Mouse (Mus musculus) hindbrain, embryonic 16.5 days (tissue): ENCODE measurements around the gene Opa1. TPM values are rescaled to one million over a fixed set of nuclear protein-coding genes. Genes with fewer than 3 reads are reported as not detected.
A peak's percentile ranks its signal among the peaks of the same experiment; 100 is the strongest.

Source experiments
- ATAC-seq: fragments of 200-750 bp; cut with Nextera tagmentation; 2 replicates; pipeline ENCODE4 v1.8.0; 2017; ENCODE audit warnings: moderate TSS enrichment, moderate library complexity
- H3K27ac ChIP-seq: fragments of 300-500 bp; sonication (generic); 2 replicates; pipeline ENCODE4 v1.5.1; 2014; ENCODE audit warnings: low read depth, mild to moderate bottlenecking, control low read depth, low read length, moderate library complexity
- H3K27me3 ChIP-seq: fragments of 300-500 bp; sonication (generic); replicated peaks from 2 replicates; pipeline ENCODE4 v1.6.1; 2014; ENCODE audit warnings: low read length; ENCODE audit not compliant: control insufficient read depth, insufficient read depth
- H3K36me3 ChIP-seq: fragments of 300-500 bp; sonication (generic); 2 replicates; pipeline ENCODE4 v1.6.1; 2014; ENCODE audit warnings: mild to moderate bottlenecking, low read length, moderate library complexity, mixed read lengths; ENCODE audit not compliant: control insufficient read depth, insufficient read depth
- H3K4me1 ChIP-seq: fragments of 300-500 bp; sonication (generic); 2 replicates; pipeline ENCODE4 v1.6.1; 2014; ENCODE audit warnings: low read depth, low read length; ENCODE audit not compliant: control insufficient read depth, insufficient read depth
- H3K4me2 ChIP-seq: fragments of 300-500 bp; sonication (generic); 2 replicates; pipeline ENCODE4 v1.6.1; 2014; ENCODE audit warnings: mild to moderate bottlenecking, low read length, control low read depth, moderate library complexity
- H3K4me3 ChIP-seq: fragments of 300-500 bp; sonication (generic); 2 replicates; pipeline ENCODE4 v1.5.1; 2014; ENCODE audit warnings: mild to moderate bottlenecking, low read length, control low read depth, moderate library complexity
- H3K9ac ChIP-seq: fragments of 300-500 bp; sonication (generic); 2 replicates; pipeline ENCODE4 v1.6.1; 2014; ENCODE audit warnings: low read depth, mild to moderate bottlenecking, control low read depth, low read length, moderate library complexity
- H3K9me3 ChIP-seq: fragments of 300-500 bp; sonication (generic); 2 replicates; pipeline ENCODE4 v1.6.1; 2014; ENCODE audit warnings: mild to moderate bottlenecking, low read length, moderate library complexity; ENCODE audit not compliant: control insufficient read depth
- WGBS: fragments of 180-500 bp; shearing (Covaris S2); extraction: QIAGEN DNeasy Blood & Tissue Kit; methylation state at CpG from one replicate; pipeline ENCODE4 v1.1.7; 2014; 5-methylcytosine and 5-hydroxymethylcytosine counted together
- polyA plus RNA-seq: library from polyadenylated mRNA; unstranded; fragments of >200 nt; fragmentation: Nextera tagmentation; extraction: Ambion mirVana; gene quantifications from 2 replicates; pipeline ENCODE4 v1.2.1, GENCODE M21; 2015

Gene Opa1
- polyA plus RNA-seq, 1 experiment from 2014 or later = 41.6 TPM

DNA sequence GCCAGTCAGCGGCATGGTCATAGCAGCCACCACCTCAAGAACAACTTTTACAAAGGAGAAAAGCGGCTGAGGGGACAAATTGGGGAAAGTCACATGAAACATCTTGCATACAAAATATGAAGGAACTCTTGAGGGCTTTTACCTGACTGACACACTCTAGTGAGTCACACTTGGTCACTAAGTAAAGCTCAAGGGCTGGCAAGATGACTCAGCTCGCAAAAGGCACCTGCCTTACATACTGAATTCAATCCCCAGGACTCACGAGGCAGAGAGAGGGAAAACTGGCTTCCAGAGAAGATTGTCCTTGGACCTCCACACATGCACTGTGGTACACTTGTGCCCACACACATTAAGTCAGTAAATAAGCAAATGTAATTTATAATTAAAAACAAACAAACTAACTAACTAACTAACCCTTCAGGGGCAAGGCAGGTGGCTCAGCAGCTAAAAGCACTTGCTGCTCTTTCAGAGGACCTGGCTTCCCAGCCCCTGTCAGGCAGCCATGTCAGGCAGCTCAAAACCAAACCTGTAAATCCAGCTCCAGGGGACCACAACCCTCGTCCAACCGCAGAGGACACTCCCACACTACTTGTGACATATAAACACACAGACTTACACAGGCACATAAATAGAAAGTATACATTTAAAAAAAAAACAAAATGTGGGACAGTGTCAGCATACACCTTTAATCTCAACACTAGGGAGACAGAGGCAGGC, 84.1 kb downstream of the Opa1 start:
- Histone ChIP-seq H3K36me3 (no peaks in the 10 kb centered on the region), H3K9ac (no peak overlapping the region), H3K4me3 (no peak overlapping the region), H3K4me2 (no peak overlapping the region), H3K27me3 (peaks cover 26% of the 10 kb centered on the region), H3K27ac (no peak overlapping the region), H3K9me3 (no peaks in the 10 kb centered on the region), H3K4me1 (peaks cover under 1% of the 10 kb centered on the region)
- no peak for ATAC-seq
- 90% methylated on average over 6 of the region's 6 CpGs for WGBS

DNA sequence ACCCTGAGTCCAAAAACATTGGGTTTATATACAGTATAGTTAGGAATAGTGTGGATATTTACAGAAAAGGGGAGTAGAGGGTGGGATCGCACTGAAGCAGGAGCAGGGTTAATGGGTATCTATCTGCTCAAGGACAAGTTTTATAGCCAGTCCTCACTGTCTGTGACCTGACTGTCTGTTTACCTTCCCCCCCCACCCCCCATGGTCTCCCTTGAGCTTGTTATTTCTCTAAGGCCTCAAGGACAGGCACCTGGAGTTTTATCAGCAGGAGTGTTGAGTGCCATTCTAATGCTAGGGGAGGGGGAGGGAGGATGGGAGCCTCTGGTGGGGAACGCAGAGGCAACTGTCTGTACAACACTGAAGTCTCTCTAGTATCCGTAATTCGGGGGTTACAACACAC, 85.3 kb downstream of the Opa1 start:
- Histone ChIP-seq H3K4me3 (no peak overlapping the region), H3K9ac (no peak overlapping the region), H3K9me3 (no peaks in the 10 kb centered on the region), H3K4me2 (no peak overlapping the region), H3K4me1 (no peaks in the 10 kb centered on the region; the same call in 1 of the 2 replicates), H3K27ac (no peak overlapping the region), H3K27me3 (peaks cover 32% of the 10 kb centered on the region), H3K36me3 (no peaks in the 10 kb centered on the region)
- no peak for ATAC-seq
- 54% methylated on average over 4 of the region's 4 CpGs for WGBS

DNA sequence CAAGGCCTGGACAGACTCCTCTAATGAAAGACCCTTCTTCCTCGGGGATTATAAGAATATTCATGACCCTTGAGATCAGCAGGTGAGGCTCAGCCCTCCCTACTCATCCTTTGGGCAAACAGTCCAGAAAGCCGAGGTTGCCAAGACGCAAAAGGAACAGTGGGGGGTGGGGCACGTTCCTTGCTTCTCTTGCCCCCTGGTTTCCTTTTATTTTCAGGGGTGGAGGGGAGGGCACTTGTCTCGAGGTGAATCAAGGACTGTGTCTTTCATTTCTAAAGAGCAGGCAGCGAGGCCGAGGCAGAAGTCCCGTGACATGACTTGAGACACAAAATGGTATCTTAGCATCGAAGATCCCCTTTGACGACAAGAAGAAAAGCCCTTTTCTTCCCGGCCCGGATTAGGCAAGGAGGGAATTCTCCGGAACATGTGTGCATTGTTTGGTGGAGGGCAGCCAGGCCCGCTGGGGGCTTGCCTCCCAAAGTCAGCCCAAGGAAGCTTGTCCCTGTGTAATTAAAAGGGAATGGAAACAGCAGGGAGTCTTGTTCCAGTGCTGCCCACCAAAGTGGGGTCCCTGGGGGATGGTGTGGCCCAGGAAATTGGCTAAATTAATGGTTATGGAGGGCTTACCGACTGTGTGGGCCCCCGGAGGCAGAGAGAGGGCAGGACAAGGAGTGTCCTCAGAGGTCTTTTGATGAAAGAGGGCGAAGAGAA, 88.0 kb downstream of the Opa1 start:
- peaks cover 30% of the 10 kb centered on the region for H3K27me3 ChIP-seq
- 11% methylated on average over 17 of the region's 17 CpGs for WGBS
- H3K27ac ChIP-seq = no peak overlapping the region
- no peaks in the 10 kb centered on the region for H3K36me3 ChIP-seq
- no peaks in the 10 kb centered on the region; the same call in 1 of the 2 replicates for H3K4me1 ChIP-seq
- no peak overlapping the region for H3K4me3 ChIP-seq
- no peak overlapping the region for H3K9ac ChIP-seq
- peak; percentile 34; the same call in 1 of the 2 replicates for ATAC-seq
- no peaks in the 10 kb centered on the region for H3K9me3 ChIP-seq
- H3K4me2 ChIP-seq = no peak overlapping the region

DNA sequence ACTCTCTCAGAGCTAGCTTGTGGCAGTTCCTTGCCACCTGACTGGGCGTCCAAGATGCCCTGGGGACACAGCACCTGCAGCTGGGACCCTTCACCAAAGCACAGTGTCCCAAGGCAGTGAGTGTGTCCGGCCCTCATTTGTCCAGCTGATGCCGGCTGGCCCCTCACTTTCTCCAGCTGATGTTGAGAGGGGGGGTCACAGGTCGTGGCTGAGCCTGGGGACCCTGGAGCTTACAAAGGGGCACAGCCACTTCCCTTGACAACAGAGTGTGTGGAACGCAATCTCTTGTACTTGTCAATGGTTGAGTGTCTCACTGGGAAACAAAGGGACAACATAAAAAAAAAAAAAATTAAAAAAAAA, 88.5 kb downstream of the Opa1 start:
- Histone ChIP-seq H3K27me3 (peaks cover 26% of the 10 kb centered on the region), H3K9me3 (no peaks in the 10 kb centered on the region), H3K4me3 (no peak overlapping the region), H3K27ac (no peak overlapping the region), H3K9ac (no peak overlapping the region), H3K36me3 (no peaks in the 10 kb centered on the region), H3K4me2 (no peak overlapping the region), H3K4me1 (no peaks in the 10 kb centered on the region; the same call in 1 of the 2 replicates)
- no peak; the same call in 1 of the 2 replicates for ATAC-seq
- WGBS = 10% methylated on average over 5 of the region's 5 CpGs

DNA sequence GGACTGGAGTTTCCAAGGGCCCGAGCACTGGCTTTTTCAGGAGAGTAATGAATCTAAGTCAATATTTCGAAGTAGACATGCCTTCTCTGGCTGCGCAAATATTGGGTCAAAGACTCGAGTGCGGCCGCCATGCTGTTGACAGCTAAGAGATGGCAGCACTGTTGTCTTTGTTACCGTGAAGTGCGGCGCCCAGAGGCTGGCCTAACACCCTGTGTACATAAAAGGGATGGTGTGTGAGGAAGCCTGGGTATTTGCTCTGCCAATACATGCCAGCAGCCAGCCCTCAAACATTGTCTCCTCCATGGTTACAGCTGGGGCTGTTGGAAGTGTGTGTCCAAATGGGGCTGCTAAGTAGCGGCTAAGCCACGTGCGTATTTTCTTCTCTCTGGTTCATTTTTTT, 89.3 kb downstream of the Opa1 start:
- 65% methylated on average over 12 of the region's 12 CpGs for WGBS
- Histone ChIP-seq H3K4me1 (no peaks in the 10 kb centered on the region; the same call in 1 of the 2 replicates), H3K4me3 (no peak overlapping the region), H3K27me3 (peaks cover 28% of the 10 kb centered on the region), H3K4me2 (no peak overlapping the region), H3K9ac (no peak overlapping the region), H3K36me3 (no peaks in the 10 kb centered on the region), H3K9me3 (no peaks in the 10 kb centered on the region), H3K27ac (no peak overlapping the region)
- ATAC-seq = 0 out of 2 replicates have a peak, but pooled peaks have one; percentile 48

DNA sequence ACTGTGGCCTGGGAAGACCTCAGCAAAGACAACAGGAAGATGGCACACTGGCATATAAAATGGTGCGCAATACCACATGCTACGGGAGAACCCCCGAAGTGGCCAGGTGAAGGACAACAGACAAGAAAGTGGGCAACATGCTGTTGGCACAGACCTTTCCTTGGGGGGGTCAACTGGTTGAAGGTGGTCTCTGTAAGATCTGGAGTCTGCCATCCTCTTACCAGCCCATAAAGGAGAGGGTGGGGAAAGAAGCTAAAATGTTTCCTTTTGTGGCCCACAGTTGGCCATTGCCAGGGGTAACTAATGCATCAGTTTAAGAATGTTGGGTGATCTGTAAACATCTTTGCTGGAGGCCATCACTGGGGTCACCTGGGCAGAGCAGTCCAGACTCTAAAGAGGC, 91.7 kb downstream of the Opa1 start:
- no peak overlapping the region for H3K4me2 ChIP-seq

DNA sequence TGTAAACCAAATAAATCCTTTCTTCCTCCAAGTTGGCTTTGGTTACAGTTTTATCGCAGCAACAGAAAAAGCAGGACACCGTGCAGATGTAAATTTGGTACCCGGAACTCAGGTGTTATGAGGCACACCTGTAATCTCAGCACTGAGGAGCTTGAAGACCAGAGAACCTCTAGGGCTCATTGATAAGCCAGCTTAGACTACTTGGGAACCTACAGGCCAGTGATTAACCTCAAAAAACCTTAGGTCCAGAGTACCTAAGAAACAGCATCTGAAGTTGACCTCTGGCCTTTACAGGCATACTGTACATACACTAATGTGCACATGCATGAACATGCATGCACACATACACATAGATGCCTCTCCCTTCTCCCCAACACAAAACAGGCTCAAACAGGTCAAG, 94.1 kb downstream of the Opa1 start:
- no peak for ATAC-seq
- Histone ChIP-seq H3K4me2 (no peak overlapping the region), H3K9me3 (no peaks in the 10 kb centered on the region), H3K36me3 (no peaks in the 10 kb centered on the region), H3K9ac (no peak overlapping the region), H3K4me3 (no peak overlapping the region), H3K27ac (no peak overlapping the region), H3K4me1 (no peaks in the 10 kb centered on the region), H3K27me3 (peaks cover 14% of the 10 kb centered on the region)
- 98% methylated on average over 3 of the region's 3 CpGs for WGBS

More for the DNA sequence above, 91.7 kb downstream of the Opa1 start:
- H3K4me1 ChIP-seq = no peaks in the 10 kb centered on the region; the same call in 1 of the 2 replicates
- no peak overlapping the region for H3K4me3 ChIP-seq
- H3K9ac ChIP-seq = no peak overlapping the region
- peaks cover 22% of the 10 kb centered on the region for H3K27me3 ChIP-seq
- H3K27ac ChIP-seq = no peak overlapping the region
- H3K9me3 ChIP-seq = no peaks in the 10 kb centered on the region
- WGBS = 98% methylated on average over 3 of the region's 3 CpGs
- H3K36me3 ChIP-seq = no peaks in the 10 kb centered on the region
- ATAC-seq = no peak

DNA sequence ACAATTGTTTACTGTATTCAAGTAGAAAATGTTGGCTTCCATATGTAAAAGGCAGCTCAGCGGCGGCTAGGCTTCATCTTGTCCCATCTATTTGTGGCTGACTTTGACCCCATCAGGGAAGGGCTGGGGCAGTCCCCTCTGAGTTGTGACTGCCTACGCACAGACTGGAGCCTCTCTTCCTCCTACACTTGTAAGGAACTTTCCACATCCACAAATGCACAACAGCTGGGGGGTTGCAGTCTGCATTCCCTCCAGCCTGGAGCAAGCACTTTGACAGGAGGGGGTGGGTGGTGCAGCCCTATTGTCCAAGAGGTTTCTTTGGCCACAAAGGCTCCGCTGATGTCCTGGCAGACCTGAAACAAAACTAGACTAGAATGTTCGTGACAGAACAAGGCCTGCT, 100.5 kb downstream of the Opa1 start:
- 58% methylated on average over 5 of the region's 5 CpGs for WGBS
- H3K9me3 ChIP-seq = no peaks in the 10 kb centered on the region
- no peak overlapping the region for H3K27ac ChIP-seq
- no peak for ATAC-seq
- H3K27me3 ChIP-seq = no peaks in the 10 kb centered on the region; the same call in 1 of the 2 replicates
- peaks cover 15% of the 10 kb centered on the region for H3K4me1 ChIP-seq
- no peaks in the 10 kb centered on the region for H3K36me3 ChIP-seq
- H3K4me2 ChIP-seq = no peak overlapping the region
- no peak overlapping the region for H3K4me3 ChIP-seq
- no peak overlapping the region for H3K9ac ChIP-seq

DNA sequence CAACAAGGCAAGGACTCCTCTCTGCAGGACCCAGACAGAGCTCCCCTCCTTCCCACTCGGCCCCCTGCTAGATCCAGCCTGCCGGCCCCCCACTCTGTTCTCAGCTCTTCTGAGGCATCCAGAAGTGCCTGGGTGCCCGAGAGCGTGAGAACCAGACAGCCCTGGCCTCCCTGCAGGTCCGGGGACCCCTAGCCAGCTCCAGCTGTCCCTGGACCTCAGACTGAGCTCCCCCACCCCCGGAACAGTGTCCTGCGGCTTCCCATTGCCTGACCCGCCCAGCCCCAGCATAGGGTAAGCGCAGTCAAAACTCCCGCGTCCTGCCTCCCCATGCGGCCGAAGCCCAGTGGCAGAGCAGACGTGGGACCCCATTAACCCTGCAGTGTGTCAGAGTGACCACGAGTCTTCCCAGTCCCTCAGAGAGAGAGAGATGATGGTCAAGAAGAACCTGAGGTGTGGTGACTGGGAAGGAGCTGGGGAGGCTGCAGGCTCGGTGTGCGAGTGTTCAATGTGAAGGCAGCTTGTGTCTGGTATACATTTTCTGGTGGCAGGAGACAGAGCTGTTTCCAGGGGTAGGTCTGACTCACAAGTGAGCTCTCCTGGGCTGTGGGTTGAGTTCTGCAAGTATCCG, 101.5 kb downstream of the Opa1 start:
- Histone ChIP-seq H3K4me2 (no peak overlapping the region), H3K9ac (no peak overlapping the region), H3K36me3 (no peaks in the 10 kb centered on the region), H3K27ac (no peak overlapping the region), H3K4me1 (peaks cover 15% of the 10 kb centered on the region), H3K4me3 (no peak overlapping the region), H3K9me3 (no peaks in the 10 kb centered on the region), H3K27me3 (no peaks in the 10 kb centered on the region; the same call in 1 of the 2 replicates)
- 55% methylated on average over 18 of the region's 18 CpGs for WGBS
- ATAC-seq = no peak
